Mouse (Mus musculus): Measurements from ENCODE around the gene Lrp2. TPM values are rescaled to one million over a fixed set of nuclear protein-coding genes. Genes with fewer than 3 reads are reported as not detected.
A peak's percentile ranks its signal among the peaks of the same experiment; 100 is the strongest.

Lrp2 gene
- total RNA-seq, 1 experiment = 124 TPM

DNA sequence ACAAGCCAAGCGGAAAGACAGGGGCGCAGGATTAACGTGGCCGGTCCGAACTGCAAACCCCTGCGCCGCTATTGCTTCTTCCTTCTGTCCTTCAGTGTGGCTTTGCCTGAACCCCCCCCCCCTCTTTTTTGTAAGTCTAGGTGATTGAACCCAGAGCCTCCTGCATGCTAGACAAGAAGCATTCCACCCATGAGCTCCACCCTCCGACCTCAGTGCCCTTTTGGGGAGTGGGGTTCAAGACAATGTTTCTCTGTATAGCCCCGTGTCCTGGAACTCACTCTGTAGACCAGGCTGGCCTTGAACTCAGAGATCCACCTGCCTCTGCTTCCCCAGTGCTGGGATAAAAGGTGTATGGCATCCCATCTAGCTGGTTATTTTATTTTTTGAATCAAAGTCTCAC is 26.9 kb upstream of the Lrp2 start:
- no peak for TF ChIP-seq HCFC1 (IDR thresholded peaks at IDR 0.05; ENCODE audit: borderline replicate concordance, insufficient read depth, low read length)
- no peak for TF ChIP-seq CHD2 (IDR thresholded peaks at IDR 0.05; ENCODE audit: low read depth, low read length)
- no peak for TF ChIP-seq ZC3H11A (IDR thresholded peaks at IDR 0.05; ENCODE audit: borderline replicate concordance, low read depth, low read length)
- TF ChIP-seq MAFK (IDR thresholded peaks at IDR 0.05; ENCODE audit: insufficient read depth, low read depth, low read length) = no peak
- no peak for TF ChIP-seq ZNF384 (IDR thresholded peaks at IDR 0.05; ENCODE audit: low read depth, low read length)
- Histone ChIP-seq H3K36me3 (ENCODE audit: control insufficient read depth, insufficient read depth, low read length, poor library complexity, severe bottlenecking) (no peaks in the 10 kb centered on the region), H3K9ac (ENCODE audit: insufficient read depth, low read depth, low read length, poor library complexity, severe bottlenecking) (peak overlapping the region; percentile 19; the same call in 1 of the 2 replicates), H3K4me3 (ENCODE audit: insufficient read depth in 1 of 2, low read depth in 1 of 2, low read length in 2 of 2, poor library complexity in 1 of 2, severe bottlenecking in 1 of 2) (peak overlapping the region in 1 of 2 experiments; percentile 19; a peak in 1 of 4 replicates), H3K9me3 (ENCODE audit: control insufficient read depth, insufficient read depth, low read depth, low read length) (no peaks in the 10 kb centered on the region), H3K4me1 (ENCODE audit: control insufficient read depth in 2 of 2, insufficient read depth in 2 of 2, low read length in 2 of 2, poor library complexity in 1 of 2) (peaks cover 4 to 22% of the 10 kb centered on the region in 2 experiments; a peak in 2 of 4 replicates), H3K27ac (ENCODE audit: insufficient read depth, low read depth, low read length, poor library complexity, severe bottlenecking) (no peak overlapping the region; the same call in 1 of the 2 replicates)
- in situ Hi-C loops (cut with MboI; ENCODE audit: low sequenced_read_pairs in 2 of 2, unreplicated experiment in 2 of 2) = no loop called here
- DNase-seq (ENCODE audit: low read depth, low spot score) = no peak

DNA sequence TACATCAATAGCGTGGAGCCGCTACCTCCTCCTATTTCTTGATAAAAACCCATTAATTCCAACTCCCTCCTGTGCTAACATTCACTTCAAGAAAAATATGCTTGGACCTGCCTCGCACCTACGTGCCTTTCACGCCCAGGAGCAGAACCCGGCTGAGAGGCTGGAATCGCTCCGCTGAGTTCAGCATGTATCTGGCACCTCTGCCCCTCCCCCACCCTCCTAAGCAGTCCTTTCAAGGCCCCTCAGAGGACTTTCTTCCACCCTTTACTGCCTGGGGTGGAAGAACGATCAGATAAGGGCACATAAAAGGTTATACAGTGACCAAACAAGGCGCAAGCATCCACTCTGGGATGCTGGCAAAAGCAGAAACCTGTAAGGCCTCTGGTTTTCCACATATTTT is 26.4 kb upstream of the Lrp2 start:
- Histone ChIP-seq H3K36me3 (ENCODE audit: control insufficient read depth, insufficient read depth, low read length, poor library complexity, severe bottlenecking) (no peaks in the 10 kb centered on the region), H3K9me3 (ENCODE audit: control insufficient read depth, insufficient read depth, low read depth, low read length) (no peaks in the 10 kb centered on the region), H3K27ac (ENCODE audit: insufficient read depth, low read depth, low read length, poor library complexity, severe bottlenecking) (no peak overlapping the region), H3K4me1 (ENCODE audit: control insufficient read depth in 2 of 2, insufficient read depth in 2 of 2, low read length in 2 of 2, poor library complexity in 1 of 2) (peaks cover 4 to 22% of the 10 kb centered on the region in 2 experiments; a peak in 2 of 4 replicates), H3K9ac (ENCODE audit: insufficient read depth, low read depth, low read length, poor library complexity, severe bottlenecking) (peak overlapping the region; percentile 19; the same call in 1 of the 2 replicates), H3K4me3 (ENCODE audit: insufficient read depth in 1 of 2, low read depth in 1 of 2, low read length in 2 of 2, poor library complexity in 1 of 2, severe bottlenecking in 1 of 2) (peak overlapping the region in 1 of 2 experiments; percentile 19; a peak in 1 of 4 replicates)
- TF ChIP-seq MAFK (IDR thresholded peaks at IDR 0.05; ENCODE audit: insufficient read depth, low read depth, low read length) = no peak
- no peak for TF ChIP-seq ZC3H11A (IDR thresholded peaks at IDR 0.05; ENCODE audit: borderline replicate concordance, low read depth, low read length)
- TF ChIP-seq HCFC1 (IDR thresholded peaks at IDR 0.05; ENCODE audit: borderline replicate concordance, insufficient read depth, low read length) = no peak
- TF ChIP-seq ZNF384 (IDR thresholded peaks at IDR 0.05; ENCODE audit: low read depth, low read length) = no peak
- no peak for TF ChIP-seq CHD2 (IDR thresholded peaks at IDR 0.05; ENCODE audit: low read depth, low read length)
- no peak for DNase-seq (ENCODE audit: low read depth, low spot score)
- in situ Hi-C loops (cut with MboI; ENCODE audit: low sequenced_read_pairs in 2 of 2, unreplicated experiment in 2 of 2) = no loop called here

DNA sequence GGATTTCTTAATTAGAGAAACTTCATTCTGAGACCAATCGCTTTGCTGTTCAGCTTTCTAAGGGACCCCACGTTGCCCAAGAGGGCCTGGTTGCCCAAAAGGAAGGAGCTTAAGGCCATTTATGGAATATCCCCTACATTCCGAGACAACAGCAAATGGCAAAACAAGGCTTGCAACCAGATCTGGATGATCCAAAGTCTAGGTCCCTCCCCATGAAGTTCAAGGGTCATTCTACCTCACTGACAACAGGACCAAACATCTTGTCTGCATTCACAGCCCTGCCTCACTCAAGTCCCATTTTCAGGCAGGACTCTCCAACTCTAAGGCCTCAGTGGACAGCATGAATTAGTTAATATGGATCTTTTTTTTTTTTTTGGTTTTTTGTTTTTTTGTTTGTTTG is 20.8 kb upstream of the Lrp2 start:
- no peaks in the 10 kb centered on the region for H3K4me1 ChIP-seq (ENCODE audit: control insufficient read depth in 2 of 2, insufficient read depth in 2 of 2, low read length in 2 of 2, poor library complexity in 1 of 2)
- H3K36me3 ChIP-seq (ENCODE audit: control insufficient read depth, insufficient read depth, low read length, poor library complexity, severe bottlenecking) = no peaks in the 10 kb centered on the region
- DNase-seq (ENCODE audit: low read depth, low spot score) = no peak
- TF ChIP-seq HCFC1 (IDR thresholded peaks at IDR 0.05; ENCODE audit: borderline replicate concordance, insufficient read depth, low read length) = no peak
- H3K27ac ChIP-seq (ENCODE audit: insufficient read depth, low read depth, low read length, poor library complexity, severe bottlenecking) = no peak overlapping the region
- in situ Hi-C loops (cut with MboI; ENCODE audit: low sequenced_read_pairs in 2 of 2, unreplicated experiment in 2 of 2) = no loop called here
- H3K9ac ChIP-seq (ENCODE audit: insufficient read depth, low read depth, low read length, poor library complexity, severe bottlenecking) = no peak overlapping the region
- H3K4me3 ChIP-seq (ENCODE audit: insufficient read depth in 1 of 2, low read depth in 1 of 2, low read length in 2 of 2, poor library complexity in 1 of 2, severe bottlenecking in 1 of 2) = no peak overlapping the region
- no peaks in the 10 kb centered on the region for H3K9me3 ChIP-seq (ENCODE audit: control insufficient read depth, insufficient read depth, low read depth, low read length)

DNA sequence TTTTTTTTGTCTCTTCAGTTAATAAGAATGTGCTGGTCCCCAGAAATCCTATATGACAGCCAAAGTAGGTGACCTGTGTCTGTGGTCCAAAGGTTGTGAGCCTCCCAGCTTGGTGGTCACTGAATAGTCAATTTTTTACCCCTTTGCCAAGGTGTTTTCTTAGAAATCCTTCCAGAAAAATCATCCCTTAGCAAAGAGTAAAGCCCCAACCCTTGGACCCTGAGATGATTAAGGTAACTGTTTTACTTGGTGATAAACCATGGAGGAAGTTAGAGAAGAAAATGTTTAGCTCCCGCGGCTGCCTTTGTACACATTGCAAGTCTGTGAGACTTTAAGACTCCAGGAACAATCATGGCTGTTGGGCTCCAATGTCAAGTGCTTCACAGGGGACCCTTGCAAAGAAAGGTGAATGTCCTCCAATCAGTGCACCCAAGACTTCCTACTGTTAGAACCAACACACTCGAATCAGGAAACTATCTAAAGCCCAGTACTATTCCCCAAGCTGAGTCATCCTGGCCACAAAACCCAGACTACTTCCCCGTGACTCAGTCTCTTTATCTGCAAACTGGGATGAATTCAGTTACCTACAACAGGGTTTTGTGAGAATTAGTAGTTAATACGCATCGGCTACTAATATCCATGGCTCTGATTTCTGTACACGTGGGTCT is 18.0 kb upstream of the Lrp2 start:
- no peak overlapping the region for H3K4me3 ChIP-seq (ENCODE audit: insufficient read depth in 1 of 2, low read depth in 1 of 2, low read length in 2 of 2, poor library complexity in 1 of 2, severe bottlenecking in 1 of 2)
- no peak for DNase-seq (ENCODE audit: low read depth, low spot score)
- no peak overlapping the region for H3K27ac ChIP-seq (ENCODE audit: insufficient read depth, low read depth, low read length, poor library complexity, severe bottlenecking)
- TF ChIP-seq MAFK (IDR thresholded peaks at IDR 0.05; ENCODE audit: insufficient read depth, low read depth, low read length) (no peak), ZC3H11A (IDR thresholded peaks at IDR 0.05; ENCODE audit: borderline replicate concordance, low read depth, low read length) (no peak), CHD2 (IDR thresholded peaks at IDR 0.05; ENCODE audit: low read depth, low read length) (no peak), ZNF384 (IDR thresholded peaks at IDR 0.05; ENCODE audit: low read depth, low read length) (no peak), HCFC1 (IDR thresholded peaks at IDR 0.05; ENCODE audit: borderline replicate concordance, insufficient read depth, low read length) (no peak)
- H3K9me3 ChIP-seq (ENCODE audit: control insufficient read depth, insufficient read depth, low read depth, low read length) = no peaks in the 10 kb centered on the region
- in situ Hi-C loops (cut with MboI; ENCODE audit: low sequenced_read_pairs in 2 of 2, unreplicated experiment in 2 of 2) = no loop called here
- H3K4me1 ChIP-seq (ENCODE audit: control insufficient read depth in 2 of 2, insufficient read depth in 2 of 2, low read length in 2 of 2, poor library complexity in 1 of 2) = no peaks in the 10 kb centered on the region
- no peaks in the 10 kb centered on the region for H3K36me3 ChIP-seq (ENCODE audit: control insufficient read depth, insufficient read depth, low read length, poor library complexity, severe bottlenecking)
- H3K9ac ChIP-seq (ENCODE audit: insufficient read depth, low read depth, low read length, poor library complexity, severe bottlenecking) = no peak overlapping the region
